Mouse (Mus musculus): ENCODE data around the gene Rbfox3. TPM values are rescaled to one million over a fixed set of nuclear protein-coding genes. Genes with fewer than 3 reads are reported as not detected.

The Rbfox3 gene
- polyA plus RNA-seq, 1 experiment: not detected

DNA sequence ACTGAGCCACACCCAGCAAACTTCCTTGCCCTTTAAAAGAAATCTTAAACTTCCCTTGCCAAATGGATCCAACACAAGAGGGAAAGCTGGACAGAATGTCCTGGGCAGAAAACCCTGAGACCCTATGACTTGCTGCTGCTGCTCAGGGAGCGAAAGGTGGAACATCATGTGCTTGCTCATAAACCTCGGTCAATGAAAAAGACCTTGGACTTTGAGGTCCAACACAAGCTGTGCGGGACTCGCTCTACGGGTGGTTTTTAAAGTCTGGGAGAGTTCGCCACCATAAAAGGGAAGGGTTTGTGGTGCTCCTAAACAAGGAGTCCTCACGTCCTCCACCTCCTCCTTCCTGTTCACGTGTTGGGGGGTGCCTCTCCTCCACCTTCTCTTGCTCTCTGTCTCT lies 34.5 kb upstream of the Rbfox3 start:
- no peaks in the 10 kb centered on the region for H3K79me2 ChIP-seq (ENCODE audit: control insufficient read depth, insufficient read depth)

DNA sequence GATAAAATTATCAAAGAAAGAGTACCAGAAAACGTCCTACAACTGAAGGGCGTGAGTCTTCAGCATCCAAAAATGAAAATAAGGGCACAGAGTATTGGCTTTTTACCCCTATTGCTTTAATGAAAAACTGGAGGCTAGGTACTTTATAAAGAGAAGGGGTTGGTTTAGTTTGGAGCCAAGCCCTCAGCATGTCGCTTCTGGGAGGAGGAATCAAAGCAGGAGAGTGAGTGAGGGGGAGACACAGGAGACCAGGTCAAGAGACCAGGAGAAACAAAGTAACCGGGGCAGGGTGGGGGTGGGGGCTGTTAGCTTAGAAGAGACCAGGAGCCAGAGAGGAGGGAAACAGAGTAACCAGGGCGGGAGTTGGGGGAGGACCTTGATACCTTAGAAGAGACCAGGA lies 29.9 kb upstream of the Rbfox3 start:
- peaks cover 81% of the 10 kb centered on the region for H3K27me3 ChIP-seq (ENCODE audit: control insufficient read depth, insufficient read depth, insufficient read length)

More for the DNA sequence above, 34.5 kb upstream of the Rbfox3 start:
- no peak overlapping the region for H3ac ChIP-seq (ENCODE audit: control insufficient read depth, insufficient read length)
- H3K36me3 ChIP-seq (ENCODE audit: control insufficient read depth, insufficient read depth): no peaks in the 10 kb centered on the region
- H3K27me3 ChIP-seq (ENCODE audit: control insufficient read depth, insufficient read depth, insufficient read length): peaks cover 73% of the 10 kb centered on the region
- H3K4me2 ChIP-seq (ENCODE audit: low read depth): no peak overlapping the region
- no peak overlapping the region for H3K4me3 ChIP-seq
- TF ChIP-seq MAX (IDR thresholded peaks at IDR 0.05; ENCODE audit: low read depth) (no peak), REST (IDR thresholded peaks at IDR 0.05; ENCODE audit: insufficient read depth, insufficient read length) (no peak), TCF12 (IDR thresholded peaks at IDR 0.05; ENCODE audit: insufficient read depth, poor library complexity, severe bottlenecking) (no peak), TCF3 (IDR thresholded peaks at IDR 0.05; ENCODE audit: insufficient read length, low read depth) (no peak), MYOD1 (IDR thresholded peaks at IDR 0.05; ENCODE audit: control insufficient read depth in 1 of 3, insufficient read length in 2 of 3, low read depth in 2 of 3) (no peak), POLR2AphosphoS2 (IDR thresholded peaks at IDR 0.05; ENCODE audit: insufficient read length, low read depth) (no peak), POLR2A (IDR thresholded peaks at IDR 0.05; ENCODE audit: insufficient read length, low read depth) (no peak), CEBPB (IDR thresholded peaks at IDR 0.05; ENCODE audit: insufficient read depth, poor library complexity, severe bottlenecking) (no peak), MYOG (IDR thresholded peaks at IDR 0.05; ENCODE audit: control insufficient read depth in 1 of 3, insufficient read depth in 1 of 3, insufficient read length in 2 of 3, low read depth in 2 of 3) (no peak)

DNA sequence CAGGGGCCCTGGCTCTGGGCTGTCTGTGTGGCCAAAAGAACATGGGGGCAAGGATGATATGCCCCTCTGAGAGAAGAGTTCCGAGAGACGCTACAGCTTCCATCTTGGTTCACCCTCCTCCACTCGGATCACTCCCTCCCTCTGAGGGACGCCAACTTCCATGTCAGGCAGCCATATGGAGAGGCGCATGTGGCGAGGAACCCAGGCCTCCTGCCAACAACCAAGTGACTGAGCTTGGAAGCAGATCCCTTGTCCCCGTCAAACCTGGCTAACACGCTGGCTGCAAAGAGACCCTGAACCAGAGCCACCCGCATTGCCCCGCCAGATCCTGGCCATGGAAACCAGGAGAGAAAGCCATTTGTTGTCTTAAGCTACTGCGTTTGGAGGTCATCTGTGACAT lies 29.1 kb upstream of the Rbfox3 start:
- H3K36me3 ChIP-seq (ENCODE audit: control insufficient read depth, insufficient read depth): no peaks in the 10 kb centered on the region
- TF ChIP-seq MAX (IDR thresholded peaks at IDR 0.05; ENCODE audit: low read depth): no peak
- TF ChIP-seq CEBPB (IDR thresholded peaks at IDR 0.05; ENCODE audit: insufficient read depth, poor library complexity, severe bottlenecking): no peak
- TF ChIP-seq TCF12 (IDR thresholded peaks at IDR 0.05; ENCODE audit: insufficient read depth, poor library complexity, severe bottlenecking): no peak
- H3K4me3 ChIP-seq: no peak overlapping the region

More for the DNA sequence above, 29.9 kb upstream of the Rbfox3 start:
- no peak overlapping the region for H3K4me2 ChIP-seq (ENCODE audit: low read depth)
- no peaks in the 10 kb centered on the region for H3K36me3 ChIP-seq (ENCODE audit: control insufficient read depth, insufficient read depth)
- no peak overlapping the region for H3ac ChIP-seq (ENCODE audit: control insufficient read depth, insufficient read length)
- no peaks in the 10 kb centered on the region for H3K79me2 ChIP-seq (ENCODE audit: control insufficient read depth, insufficient read depth)
- no peak overlapping the region for H3K4me3 ChIP-seq
- no peak for TF ChIP-seq POLR2AphosphoS2 (IDR thresholded peaks at IDR 0.05; ENCODE audit: insufficient read length, low read depth)
- no peak for TF ChIP-seq TCF3 (IDR thresholded peaks at IDR 0.05; ENCODE audit: insufficient read length, low read depth)
- no peak for TF ChIP-seq MAX (IDR thresholded peaks at IDR 0.05; ENCODE audit: low read depth)
- no peak for TF ChIP-seq USF1 (IDR thresholded peaks at IDR 0.05; ENCODE audit: low read depth)
- TF ChIP-seq POLR2A (IDR thresholded peaks at IDR 0.05; ENCODE audit: insufficient read length, low read depth): no peak
- no peak for TF ChIP-seq MYOD1 (IDR thresholded peaks at IDR 0.05; ENCODE audit: control insufficient read depth in 1 of 3, insufficient read length in 2 of 3, low read depth in 2 of 3)
- TF ChIP-seq SRF (IDR thresholded peaks at IDR 0.05; ENCODE audit: control insufficient read depth, insufficient read length, low read depth): no peak
- no peak for TF ChIP-seq E2F4 (IDR thresholded peaks at IDR 0.05; ENCODE audit: insufficient read depth)
- no peak for TF ChIP-seq REST (IDR thresholded peaks at IDR 0.05; ENCODE audit: insufficient read depth, insufficient read length)

DNA sequence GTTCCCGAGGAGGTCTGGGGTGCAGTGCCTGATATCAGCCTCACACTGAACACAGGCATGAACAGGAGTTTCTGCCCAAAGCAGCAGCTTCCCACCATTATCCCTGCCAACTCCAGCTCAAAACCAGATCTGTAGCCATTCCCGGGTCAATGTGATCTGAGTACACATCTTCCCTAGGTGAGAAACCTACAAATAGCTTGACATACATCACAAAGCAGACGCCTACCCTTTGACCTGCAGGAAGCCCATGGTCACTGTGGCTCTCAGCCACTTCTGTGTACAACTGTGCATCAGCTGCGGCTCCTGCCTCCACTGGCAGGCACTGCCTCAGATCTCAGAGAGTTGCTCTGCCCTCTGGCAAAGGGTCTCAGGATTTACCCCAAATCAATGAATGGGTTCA lies 28.3 kb upstream of the Rbfox3 start:
- TF ChIP-seq MAX (IDR thresholded peaks at IDR 0.05; ENCODE audit: low read depth) (no peak), TCF3 (IDR thresholded peaks at IDR 0.05; ENCODE audit: insufficient read length, low read depth) (no peak), CEBPB (IDR thresholded peaks at IDR 0.05; ENCODE audit: insufficient read depth, poor library complexity, severe bottlenecking) (no peak), SRF (IDR thresholded peaks at IDR 0.05; ENCODE audit: control insufficient read depth, insufficient read length, low read depth) (no peak), MYOD1 (IDR thresholded peaks at IDR 0.05; ENCODE audit: control insufficient read depth in 1 of 3, insufficient read length in 2 of 3, low read depth in 2 of 3) (no peak), TCF12 (IDR thresholded peaks at IDR 0.05; ENCODE audit: insufficient read depth, poor library complexity, severe bottlenecking) (no peak), MYOG (IDR thresholded peaks at IDR 0.05; ENCODE audit: control insufficient read depth in 1 of 3, insufficient read depth in 1 of 3, insufficient read length in 2 of 3, low read depth in 2 of 3) (no peak)
- Histone ChIP-seq H3K4me3 (no peak overlapping the region), H3K36me3 (ENCODE audit: control insufficient read depth, insufficient read depth) (no peaks in the 10 kb centered on the region), H3ac (ENCODE audit: control insufficient read depth, insufficient read length) (no peak overlapping the region), H3K79me2 (ENCODE audit: control insufficient read depth, insufficient read depth) (no peaks in the 10 kb centered on the region), H3K27me3 (ENCODE audit: control insufficient read depth, insufficient read depth, insufficient read length) (peaks cover 74% of the 10 kb centered on the region), H3K4me2 (ENCODE audit: low read depth) (no peak overlapping the region)

More for the DNA sequence above, 29.1 kb upstream of the Rbfox3 start:
- H3K27me3 ChIP-seq (ENCODE audit: control insufficient read depth, insufficient read depth, insufficient read length): peaks cover 78% of the 10 kb centered on the region
- no peaks in the 10 kb centered on the region for H3K79me2 ChIP-seq (ENCODE audit: control insufficient read depth, insufficient read depth)
- no peak overlapping the region for H3K4me2 ChIP-seq (ENCODE audit: low read depth)
- no peak overlapping the region for H3ac ChIP-seq (ENCODE audit: control insufficient read depth, insufficient read length)

DNA sequence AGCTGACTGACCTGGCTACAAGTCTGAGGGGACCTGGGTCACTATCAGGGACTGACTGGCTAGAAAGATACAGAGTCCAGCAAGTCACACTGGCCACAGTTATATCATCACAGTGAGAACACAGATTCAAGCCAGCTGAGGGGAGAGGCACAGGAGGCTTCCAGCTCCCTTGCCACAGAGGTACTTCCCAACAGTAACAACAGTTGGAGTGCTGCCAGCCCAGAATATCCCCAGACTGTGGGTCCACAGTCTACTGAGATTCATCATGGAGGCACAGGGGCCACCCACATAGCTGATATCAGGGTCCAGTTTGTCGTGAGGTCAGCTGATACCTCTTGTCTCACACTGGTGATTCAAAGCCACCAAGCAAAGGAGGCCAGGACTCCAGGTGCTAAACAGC lies 23.5 kb upstream of the Rbfox3 start:
- H3K27me3 ChIP-seq (ENCODE audit: control insufficient read depth, insufficient read depth, insufficient read length): peaks cover 44% of the 10 kb centered on the region
- H3K79me2 ChIP-seq (ENCODE audit: control insufficient read depth, insufficient read depth): no peaks in the 10 kb centered on the region
- H3K36me3 ChIP-seq (ENCODE audit: control insufficient read depth, insufficient read depth): no peaks in the 10 kb centered on the region
- no peak overlapping the region for H3K4me3 ChIP-seq
- no peak for TF ChIP-seq TCF12 (IDR thresholded peaks at IDR 0.05; ENCODE audit: insufficient read depth, poor library complexity, severe bottlenecking)
- TF ChIP-seq CEBPB (IDR thresholded peaks at IDR 0.05; ENCODE audit: insufficient read depth, poor library complexity, severe bottlenecking): no peak
- no peak for TF ChIP-seq REST (IDR thresholded peaks at IDR 0.05; ENCODE audit: insufficient read depth, insufficient read length)
- TF ChIP-seq MYOG (IDR thresholded peaks at IDR 0.05; ENCODE audit: control insufficient read depth in 1 of 3, insufficient read depth in 1 of 3, insufficient read length in 2 of 3, low read depth in 2 of 3): no peak
- TF ChIP-seq USF1 (IDR thresholded peaks at IDR 0.05; ENCODE audit: low read depth): no peak
- TF ChIP-seq MYOD1 (IDR thresholded peaks at IDR 0.05; ENCODE audit: control insufficient read depth in 1 of 3, insufficient read length in 2 of 3, low read depth in 2 of 3): no peak
- TF ChIP-seq POLR2AphosphoS2 (IDR thresholded peaks at IDR 0.05; ENCODE audit: insufficient read length, low read depth): no peak
- TF ChIP-seq SRF (IDR thresholded peaks at IDR 0.05; ENCODE audit: control insufficient read depth, insufficient read length, low read depth): no peak
- no peak for TF ChIP-seq MAX (IDR thresholded peaks at IDR 0.05; ENCODE audit: low read depth)
- no peak for TF ChIP-seq E2F4 (IDR thresholded peaks at IDR 0.05; ENCODE audit: insufficient read depth)
- no peak for TF ChIP-seq POLR2A (IDR thresholded peaks at IDR 0.05; ENCODE audit: insufficient read length, low read depth)
- no peak for TF ChIP-seq TCF3 (IDR thresholded peaks at IDR 0.05; ENCODE audit: insufficient read length, low read depth)
- no peak overlapping the region for H3K4me2 ChIP-seq (ENCODE audit: low read depth)
- no peak overlapping the region for H3ac ChIP-seq (ENCODE audit: control insufficient read depth, insufficient read length)

All from myocyte (in vitro differentiated cells).